8 mouse cellular contexts compared by ENCODE assay signal in genomic region chr1:165460801-165461377, GRCm38 (mm10). TPM values are rescaled to one million over a fixed set of nuclear protein-coding genes. Genes with fewer than 3 reads are reported as not detected.
DNase-seq lines count a peak whose midpoint lies in the region; ATAC-seq lines count a peak whose summit lies in the region.

No protein-coding gene starts in this region.

- H3K9ac ChIP-seq in kidney, embryonic 15.5 days, result peak overlapping the region; percentile 79

- peak overlapping the region; percentile 95 for H3K27ac ChIP-seq in heart, embryonic 10.5 days
- H3K27ac ChIP-seq in kidney, embryonic 15.5 days, result peak overlapping the region; percentile 98

- under 1% methylated on average over 41 of the region's 41 CpGs for WGBS in heart, embryonic 10.5 days
- under 1% methylated on average over 41 of the region's 41 CpGs for WGBS in kidney, embryonic 15.5 days

- H3K4me1 ChIP-seq in heart, embryonic 10.5 days, result peaks cover 8% of the 10 kb centered on the region
- H3K4me1 ChIP-seq in kidney, embryonic 15.5 days, result 0 out of 2 replicates have a peak, but pooled peaks cover 8% of the 10 kb centered on the region

- H3K4me2 ChIP-seq in kidney, embryonic 15.5 days, result peak overlapping the region; percentile 79

- no peaks in the 10 kb centered on the region for H3K9me3 ChIP-seq in heart, embryonic 10.5 days
- H3K9me3 ChIP-seq in kidney, embryonic 15.5 days (replicated peaks), result no peaks in the 10 kb centered on the region

- peak; percentile 100 for DNase-seq in B cell, adult 2 months
- peak; percentile 100 for DNase-seq in brain, adult 2 months (ENCODE audit: low read depth, low spot score)
- DNase-seq in heart, embryonic 10.5 days (ENCODE audit: low spot score), result peak; percentile 100
- peak; percentile 100 for DNase-seq in liver
- DNase-seq in spleen, postnatal 4 days (ENCODE audit: low spot score in 2 of 2), result peak; percentile 99 to 100

- H3K27me3 ChIP-seq in heart, embryonic 10.5 days (ENCODE audit: insufficient read depth, poor library complexity, severe bottlenecking), result no peaks in the 10 kb centered on the region
- no peaks in the 10 kb centered on the region for H3K27me3 ChIP-seq in kidney, embryonic 15.5 days

- ATAC-seq in erythroblast, adult 5-6 weeks (replicated peaks; ENCODE audit: low FRiP score, poor library complexity, severe bottlenecking), result peak; percentile 83
- ATAC-seq in kidney, embryonic 15.5 days (replicated peaks; ENCODE audit: low FRiP score), result peak; percentile 97
- ATAC-seq in monocyte, adult 5-6 weeks (replicated peaks; ENCODE audit: insufficient number of reproducible peaks, low FRiP score, low TSS enrichment, poor library complexity, severe bottlenecking), result peak; percentile 86

- H3K36me3 ChIP-seq in heart, embryonic 10.5 days, result no peaks in the 10 kb centered on the region
- no peaks in the 10 kb centered on the region for H3K36me3 ChIP-seq in kidney, embryonic 15.5 days

- peak overlapping the region; percentile 95 for H3K4me3 ChIP-seq in heart, embryonic 10.5 days
- peak overlapping the region; percentile 87 for H3K4me3 ChIP-seq in kidney, embryonic 15.5 days (replicated peaks)

RNA-seq across cellular contexts. Expression of gene Mpc2, which starts 0.5 kb away (rescaled TPM):
- total RNA-seq in erythroblast, adult 5-6 weeks (2015; ENCODE audit: low replicate concordance), result 195 and 257 TPM in 2 replicates
- 180 and 286 TPM in 2 replicates for total RNA-seq in erythroblast, adult 5-6 weeks (2017; ENCODE audit: low replicate concordance)
- polyA plus RNA-seq in heart, embryonic 10.5 days (2016; fragmentation: Nextera tagmentation; extraction: Ambion mirVana), result 145 and 179 TPM in 2 replicates
- 258 and 309 TPM in 2 replicates for polyA plus RNA-seq in kidney, embryonic 15.5 days (2015; fragmentation: Nextera tagmentation; extraction: Ambion mirVana)
- 119 to 248 TPM (median 213 TPM) in 3 replicates for total RNA-seq in monocyte, adult 5-6 weeks (2017)

RNA-seq across cellular contexts. Expression of gene Dcaf6, which starts 0.6 kb away (rescaled TPM):
- 279 and 286 TPM in 2 replicates for total RNA-seq in erythroblast, adult 5-6 weeks (2015; ENCODE audit: low replicate concordance)
- total RNA-seq in erythroblast, adult 5-6 weeks (2017; ENCODE audit: low replicate concordance), result 422 and 486 TPM in 2 replicates
- 8.7 and 11.8 TPM in 2 replicates for polyA plus RNA-seq in heart, embryonic 10.5 days (2016; fragmentation: Nextera tagmentation; extraction: Ambion mirVana)
- polyA plus RNA-seq in kidney, embryonic 15.5 days (2015; fragmentation: Nextera tagmentation; extraction: Ambion mirVana), result 15.6 and 18.1 TPM in 2 replicates
- 14.3 to 26.5 TPM (median 17.9 TPM) in 3 replicates for total RNA-seq in monocyte, adult 5-6 weeks (2017)

RNA-seq across cellular contexts. Expression of gene Adcy10, which starts 24.1 kb away (rescaled TPM):
- 4.4 TPM in 1 of 2 replicates, not detected in the other for total RNA-seq in erythroblast, adult 5-6 weeks (2015; ENCODE audit: low replicate concordance)
- total RNA-seq in erythroblast, adult 5-6 weeks (2017; ENCODE audit: low replicate concordance), result 0.60 and 2.8 TPM in 2 replicates
- not detected in 2 replicates for polyA plus RNA-seq in heart, embryonic 10.5 days (2016; fragmentation: Nextera tagmentation; extraction: Ambion mirVana)
- polyA plus RNA-seq in kidney, embryonic 15.5 days (2015; fragmentation: Nextera tagmentation; extraction: Ambion mirVana), result 0.23 and 0.31 TPM in 2 replicates
- total RNA-seq in monocyte, adult 5-6 weeks (2017), result 0.19 to 1.8 TPM (median 0.75 TPM) in 3 replicates

Comparison
In these comparisons a context has a peak if more than half of its experiments do, and no peak if none do; other contexts are left out.
1. Peak in every context shown above with its lines: DNase-seq, ATAC-seq, H3K4me3 ChIP-seq and H3K27ac ChIP-seq.
2. RNA of gene Dcaf6, which starts 0.6 kb away (total RNA-seq): 279 to 486 TPM in erythroblast, adult 5-6 weeks; 14.3 to 26.5 TPM in monocyte, adult 5-6 weeks; every median in the first group is over 10 times any median in the second.